Mouse (Mus musculus) embryo, embryonic 11 days (tissue): ENCODE measurements at regions not wholly inside any gene's neighbourhood (a gene's known extent, or its start where the extent isn't known, plus 50 kb on each side); places are given as distances from the start of the nearest gene placed in this dataset.

Experiments
- DNase-seq: peaks from one replicate; pipeline ENCODE4 v3.0.0-alpha.2; 2015

DNA sequence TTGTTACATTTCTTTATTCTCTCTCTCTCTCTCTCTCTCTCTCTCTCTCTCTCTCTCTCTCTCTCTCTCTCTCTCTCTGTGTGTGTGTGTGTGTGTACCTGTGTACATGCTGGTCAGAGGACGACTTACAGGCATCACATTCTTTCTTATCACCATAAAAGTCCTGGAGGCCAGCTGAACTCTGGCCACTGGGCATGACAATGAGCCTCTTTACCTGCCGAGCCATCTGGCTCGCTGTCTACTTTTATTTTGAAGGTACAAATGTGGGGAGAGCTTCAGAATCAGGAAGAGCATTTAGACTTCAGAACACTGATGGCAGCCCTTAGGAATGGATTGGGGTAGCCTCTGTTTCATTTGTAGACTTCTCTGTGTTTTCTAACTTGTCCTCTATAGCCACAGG is 171.0 kb downstream of the Zfp36l1 start:
- no peak for DNase-seq

DNA sequence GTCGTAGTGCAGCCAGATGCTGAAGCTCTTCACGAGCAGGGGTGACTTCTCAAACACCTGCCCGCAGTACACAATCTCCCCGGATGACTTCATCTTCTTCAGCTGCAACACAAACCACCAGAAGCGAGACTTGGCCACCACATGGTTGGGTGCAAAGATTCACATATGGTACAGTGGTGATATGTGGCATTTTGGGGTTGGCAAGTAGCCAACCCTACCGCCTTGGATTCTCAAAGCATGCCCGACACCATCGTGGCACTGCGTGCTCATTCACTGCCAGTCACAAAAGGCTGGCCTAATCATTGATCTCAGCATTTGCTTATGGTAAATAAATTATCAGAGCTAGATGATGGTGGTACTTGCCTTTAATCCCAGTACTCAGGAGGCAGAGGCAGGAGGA is 173.4 kb downstream of the Zfp36l1 start:
- DNase-seq: no peak

DNA sequence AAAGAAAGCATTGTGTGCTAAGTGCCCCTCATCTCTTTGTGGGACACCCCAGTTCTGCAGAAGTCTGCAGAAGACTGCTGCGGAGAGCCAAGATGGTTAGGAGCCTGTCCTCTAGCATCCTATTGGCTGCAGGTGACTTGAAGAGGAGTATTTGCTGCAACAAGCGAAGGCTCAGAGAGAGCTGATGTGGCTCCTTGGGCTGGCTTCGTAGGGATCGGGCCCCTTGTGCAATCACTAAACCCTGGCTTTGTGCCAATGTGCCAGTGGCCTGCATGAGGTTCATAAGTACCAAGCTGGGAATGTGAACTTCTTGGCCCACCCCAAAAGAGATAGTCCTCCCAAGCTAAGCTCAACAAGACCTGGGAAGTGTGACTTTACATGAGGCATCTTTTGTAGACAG is 174.9 kb downstream of the Zfp36l1 start:
- no peak for DNase-seq

DNA sequence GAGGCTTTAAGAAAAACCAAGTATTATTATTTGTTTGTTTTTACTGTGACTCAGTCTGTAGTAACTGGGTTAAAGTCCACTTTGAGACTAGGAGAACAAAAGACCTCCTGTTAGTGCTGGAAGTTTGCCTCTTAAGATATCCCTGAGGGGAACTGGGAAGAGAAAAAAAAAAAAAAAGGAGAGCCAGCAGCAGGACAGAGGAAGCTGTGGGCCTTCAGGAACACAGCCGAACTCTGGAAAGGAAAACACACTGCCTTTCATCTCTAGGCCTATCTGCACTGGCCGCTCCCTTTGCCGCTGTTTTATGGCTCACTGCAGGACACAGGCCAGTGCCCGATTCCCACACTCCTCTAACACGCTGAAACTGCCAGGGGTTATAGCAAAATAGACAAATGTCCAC is 176.1 kb downstream of the Zfp36l1 start:
- peak; percentile 45 for DNase-seq

DNA sequence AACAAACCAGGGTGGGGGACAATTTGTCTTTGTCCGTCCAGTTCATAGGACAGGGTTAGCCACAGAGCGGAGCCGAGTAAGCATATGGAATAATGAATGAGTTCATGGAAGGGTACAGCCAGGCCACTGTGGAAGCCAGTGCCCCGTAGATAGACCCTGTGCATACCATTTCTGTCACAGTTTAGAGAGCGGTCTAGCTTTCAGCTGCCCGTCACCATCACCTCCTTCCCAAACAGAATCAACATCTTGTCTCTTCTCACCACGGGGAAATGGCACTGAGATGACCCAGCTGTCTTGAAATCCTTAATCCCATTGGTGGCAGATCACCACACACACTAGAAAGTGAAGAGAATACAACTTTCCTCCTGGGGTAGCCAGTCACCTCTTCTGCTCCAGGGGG is 178.7 kb downstream of the Zfp36l1 start:
- DNase-seq: no peak

DNA sequence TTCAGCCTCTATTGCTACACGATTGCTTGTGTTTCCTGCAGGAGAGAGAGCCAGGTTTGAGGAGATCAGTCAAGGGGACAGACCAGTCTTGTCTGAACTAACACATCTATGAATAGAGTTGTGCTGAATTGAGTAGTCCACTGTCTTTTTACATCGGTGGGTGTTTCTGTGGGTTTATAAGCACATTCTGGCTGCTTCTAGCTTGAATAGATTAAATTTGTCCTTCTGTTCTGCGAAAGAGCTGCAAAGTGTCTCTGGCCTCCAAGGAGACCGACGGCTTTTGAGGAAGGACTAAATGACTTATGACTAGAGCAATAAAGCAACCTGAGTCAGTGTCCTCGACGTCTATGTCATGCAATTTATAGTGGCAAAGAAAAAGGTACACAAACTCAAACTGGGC is 179.9 kb downstream of the Zfp36l1 start:
- no peak for DNase-seq

DNA sequence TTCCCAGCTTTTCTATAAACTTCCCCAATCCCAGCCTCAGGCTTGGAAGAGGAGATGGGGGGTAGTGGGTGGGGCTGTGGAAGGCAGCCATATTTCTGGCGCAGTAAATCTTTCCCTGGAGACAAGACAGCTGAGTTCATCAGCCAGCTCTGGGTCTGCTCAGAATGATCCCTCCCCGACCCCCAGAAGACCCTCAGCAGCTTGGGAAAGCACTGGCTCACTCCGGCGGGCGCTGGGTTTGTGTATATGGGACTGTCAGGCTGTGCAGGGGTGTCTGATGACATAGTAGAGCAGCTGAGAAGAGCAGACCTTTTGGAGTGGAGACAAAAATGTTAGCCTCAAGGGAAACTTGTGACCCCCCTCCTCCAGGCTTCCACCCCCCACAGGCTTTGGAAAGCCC is 181.4 kb downstream of the Zfp36l1 start:
- DNase-seq: peak; percentile 65

DNA sequence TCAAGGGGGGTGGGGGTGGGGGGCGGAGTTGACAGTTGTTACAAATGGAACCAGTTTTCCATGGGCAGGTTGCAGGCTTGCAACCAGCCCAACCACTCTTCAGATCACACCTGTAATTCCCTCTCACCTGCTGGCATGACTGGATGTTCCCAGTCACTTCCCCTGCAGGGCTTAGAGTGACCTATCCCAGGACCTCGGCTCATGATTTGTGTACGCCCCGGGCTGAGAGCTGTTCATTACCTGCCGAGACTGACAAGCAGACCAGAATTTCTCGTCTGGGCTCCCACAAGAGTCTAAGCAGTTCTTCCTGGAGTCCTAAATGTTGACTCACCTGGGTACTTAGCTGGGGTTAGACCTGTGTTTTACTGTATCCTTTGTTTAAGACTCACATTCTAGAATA is 183.0 kb downstream of the Zfp36l1 start:
- no peak for DNase-seq

DNA sequence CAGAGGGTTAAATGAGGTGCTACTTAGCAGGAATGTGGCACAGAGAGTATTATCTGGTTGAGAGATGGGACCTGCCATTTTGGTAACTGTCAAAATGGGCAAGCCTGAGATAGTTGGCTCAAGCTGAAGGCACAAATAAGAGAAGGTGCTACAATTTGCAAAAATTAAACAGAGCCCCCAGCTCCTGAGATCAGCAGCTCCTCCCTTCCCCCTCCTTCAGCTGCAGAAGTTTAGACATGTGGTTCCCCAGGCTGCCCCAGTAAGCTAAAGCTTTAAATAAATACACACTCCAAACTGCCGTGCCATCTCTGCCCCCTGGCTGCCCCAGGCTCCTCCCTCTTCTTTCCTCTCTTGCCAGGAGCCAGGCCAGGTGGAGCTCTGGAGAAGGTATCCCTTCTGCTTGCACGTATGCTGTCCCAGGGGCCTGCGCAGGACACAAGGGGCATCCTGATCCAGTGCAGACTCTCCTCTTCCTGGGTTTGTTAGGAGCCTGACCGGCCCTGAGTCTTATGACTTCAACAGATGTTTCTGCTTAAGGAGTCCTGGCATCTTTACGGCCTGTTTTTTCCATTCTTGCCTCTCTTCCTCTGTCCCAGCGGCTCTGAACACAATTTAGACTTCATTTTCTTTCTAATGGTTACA is 184.0 kb downstream of the Zfp36l1 start:
- peak; percentile 85 for DNase-seq

DNA sequence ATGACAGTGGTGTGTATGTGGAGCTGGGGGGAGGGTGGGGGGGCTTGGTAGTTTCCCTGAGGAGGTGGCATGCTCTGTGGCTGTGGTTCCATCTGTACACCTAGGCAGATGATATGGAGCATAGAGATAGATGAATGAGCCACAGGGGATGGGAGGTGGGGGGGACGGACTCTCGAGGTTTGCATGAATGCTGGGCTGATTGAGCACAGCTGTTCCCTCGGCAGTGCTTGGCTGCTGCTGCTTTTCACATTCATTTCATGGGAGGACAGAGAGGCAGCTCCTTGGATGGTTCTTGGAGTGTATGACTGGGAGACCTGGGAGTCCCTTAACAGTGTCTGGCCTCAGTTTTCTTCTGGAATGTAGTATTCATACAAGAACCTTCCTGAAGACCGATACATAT is 184.5 kb downstream of the Zfp36l1 start:
- DNase-seq: peak; percentile 69

DNA sequence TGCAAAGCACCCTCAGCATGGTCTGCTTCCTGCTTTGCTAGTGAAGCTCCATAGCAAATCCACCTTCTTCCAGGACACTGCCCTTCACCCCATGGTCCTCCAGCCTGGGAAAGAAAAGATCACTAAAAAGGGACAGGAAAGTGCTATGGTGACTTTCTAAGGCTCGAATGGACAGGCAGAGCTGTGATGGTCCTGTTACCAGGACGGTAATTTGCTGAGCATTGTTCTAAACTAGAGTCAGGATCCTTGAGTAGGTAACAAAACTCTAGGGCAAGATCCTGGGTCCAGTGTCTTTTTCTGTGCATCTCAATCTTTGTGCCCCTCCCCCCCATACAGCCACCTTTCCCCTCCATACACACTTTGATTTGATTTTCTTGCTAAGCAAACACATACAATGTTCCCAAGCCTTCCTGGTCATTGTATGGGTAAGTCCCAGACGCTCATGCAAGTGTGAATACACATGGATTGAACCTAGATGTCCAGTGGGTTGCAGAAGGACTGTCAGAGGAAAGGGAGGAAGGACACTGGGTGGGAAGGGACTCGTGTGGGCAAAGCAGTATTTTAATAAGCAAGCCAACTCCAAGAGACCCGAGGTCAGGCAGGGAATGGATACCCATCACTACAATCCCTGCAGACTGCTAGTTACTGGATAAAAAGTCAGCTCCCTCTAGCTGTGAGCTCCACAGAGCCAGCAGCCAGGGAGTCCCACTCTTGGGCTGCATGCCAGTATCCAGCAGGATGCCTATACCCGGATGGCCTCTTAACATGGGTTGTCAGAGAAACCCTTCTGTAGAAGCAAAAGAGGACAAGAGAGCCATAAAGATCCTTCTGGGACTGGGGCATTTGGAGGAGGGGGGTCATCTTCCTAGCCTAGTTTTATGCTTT is 186.9 kb downstream of the Zfp36l1 start:
- DNase-seq: no peak

DNA sequence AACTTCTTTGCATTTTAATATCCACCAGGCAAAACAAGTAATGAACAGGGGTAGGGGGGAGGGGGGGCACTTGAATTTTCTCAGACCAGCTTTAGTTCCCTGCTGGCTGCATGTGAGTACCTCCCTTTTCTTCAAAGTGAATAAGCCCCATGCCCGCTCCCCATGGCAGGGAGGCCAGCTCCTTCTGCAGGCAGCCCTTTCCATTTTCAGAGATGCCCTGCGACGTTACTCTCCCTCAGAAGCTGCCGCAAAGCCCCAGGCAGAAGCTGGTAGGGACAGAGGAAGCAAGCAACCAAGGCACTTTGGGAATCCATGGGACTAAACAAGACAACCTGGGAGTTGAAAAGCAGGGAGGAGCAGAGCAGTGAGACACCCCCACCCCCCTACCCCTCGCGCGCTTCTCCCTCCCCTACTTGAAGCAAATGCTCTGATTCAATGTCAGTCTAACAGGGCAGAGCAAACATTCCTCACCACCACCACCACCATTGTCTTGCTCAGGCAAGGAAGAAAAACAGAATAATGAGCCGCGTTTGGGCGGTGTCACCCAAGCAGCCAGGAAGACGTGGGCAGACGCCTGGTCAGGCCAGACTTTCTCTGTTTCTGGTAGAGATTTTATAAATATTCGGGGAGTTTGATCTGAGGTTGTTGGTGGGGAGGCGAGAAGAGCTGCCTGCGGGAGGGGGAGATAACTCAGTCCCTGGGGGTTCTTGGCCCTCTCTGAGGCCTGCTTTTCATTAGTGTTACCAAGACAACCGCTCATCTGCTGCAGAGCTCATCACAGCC is 187.7 kb downstream of the Zfp36l1 start:
- peak; percentile 84 for DNase-seq

DNA sequence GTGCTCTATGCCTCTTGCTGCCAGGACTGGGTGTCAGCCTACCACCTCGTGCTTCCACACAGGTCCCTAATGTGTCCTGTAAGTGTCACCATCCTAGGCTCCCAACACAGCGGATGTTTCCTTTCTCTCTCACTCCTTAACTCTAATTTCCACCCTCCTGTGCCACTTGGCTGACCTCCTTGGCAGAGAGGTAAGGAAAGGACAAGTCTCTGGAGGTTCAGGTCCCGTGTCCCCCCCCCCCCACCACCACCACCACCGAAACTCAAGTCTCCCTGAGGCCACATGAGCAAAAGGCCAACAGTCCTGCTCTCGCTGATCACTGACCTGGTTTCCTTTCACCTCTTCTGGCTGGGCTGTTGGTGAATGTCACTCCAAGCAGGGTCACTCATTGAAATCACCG is 189.0 kb downstream of the Zfp36l1 start:
- DNase-seq: no peak

DNA sequence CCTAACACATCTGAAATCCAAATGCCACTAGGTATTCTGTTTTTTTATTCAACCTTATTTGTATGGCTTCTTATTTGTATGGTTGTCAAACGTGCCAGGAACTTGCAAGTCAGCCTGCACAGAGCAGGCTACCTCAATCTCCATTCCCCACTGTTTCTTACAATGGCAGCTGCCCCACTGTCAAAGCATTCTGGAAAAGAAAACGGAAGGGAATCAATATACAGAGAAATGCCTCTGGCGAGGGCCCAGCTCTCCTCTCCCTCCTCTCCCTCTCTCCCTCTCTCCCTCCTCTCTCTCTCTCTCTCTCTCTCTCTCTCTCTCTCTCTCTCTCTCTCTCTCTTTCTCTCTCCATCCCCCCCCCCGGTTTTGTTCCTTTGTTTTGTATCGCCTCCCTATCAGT is 191.0 kb downstream of the Zfp36l1 start:
- DNase-seq: no peak

DNA sequence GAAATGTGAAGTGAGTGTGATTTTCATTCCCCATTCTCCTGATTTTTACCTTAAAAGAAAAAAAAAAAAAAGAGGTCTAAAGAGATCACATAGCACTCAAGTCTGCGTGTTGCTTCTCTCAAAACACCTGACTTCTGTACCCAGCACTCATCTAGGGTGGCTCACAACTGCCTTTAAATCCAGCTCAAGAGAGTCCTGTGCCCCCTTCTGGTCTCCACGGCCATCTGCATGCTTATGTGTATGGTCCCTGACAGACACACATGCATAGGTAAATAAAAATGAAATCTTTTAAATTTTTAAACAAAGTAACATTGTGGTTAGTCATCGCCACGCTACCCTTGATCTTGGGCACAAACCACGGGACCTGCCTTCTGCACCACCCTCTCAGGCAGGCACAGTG is 193.8 kb downstream of the Zfp36l1 start:
- no peak for DNase-seq

DNA sequence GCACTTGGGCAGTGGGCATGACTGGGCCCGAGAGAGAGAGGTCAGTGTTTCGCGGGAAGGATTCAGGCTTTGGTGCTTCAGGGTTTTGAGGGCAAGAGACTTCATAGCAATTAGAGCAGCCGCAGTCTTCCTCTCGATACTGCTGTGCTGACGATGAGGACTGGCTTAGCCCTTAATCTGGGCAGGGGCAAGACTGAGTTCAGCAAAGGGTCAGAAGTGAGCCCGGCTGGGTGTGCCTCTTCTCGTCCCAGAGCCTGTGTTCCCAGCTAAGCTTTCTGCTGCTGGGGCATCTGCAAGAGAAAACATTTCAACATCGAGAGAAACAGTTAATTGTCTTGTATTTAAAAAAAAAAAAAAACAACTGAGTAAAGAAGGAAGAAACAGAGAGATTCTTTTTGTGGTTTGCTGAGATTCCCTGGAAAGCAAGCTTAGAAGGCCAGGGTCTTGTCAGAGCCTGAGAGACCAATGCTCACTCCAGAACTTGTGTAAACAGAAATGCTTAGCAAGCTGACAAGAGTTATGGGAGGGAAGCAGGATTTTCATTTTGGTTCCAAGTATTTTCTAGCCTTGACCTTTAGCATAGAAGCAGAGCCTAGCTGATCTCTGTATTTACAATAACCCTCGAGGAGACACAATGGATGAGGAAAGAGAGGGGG is 195.1 kb downstream of the Zfp36l1 start:
- DNase-seq: no peak

DNA sequence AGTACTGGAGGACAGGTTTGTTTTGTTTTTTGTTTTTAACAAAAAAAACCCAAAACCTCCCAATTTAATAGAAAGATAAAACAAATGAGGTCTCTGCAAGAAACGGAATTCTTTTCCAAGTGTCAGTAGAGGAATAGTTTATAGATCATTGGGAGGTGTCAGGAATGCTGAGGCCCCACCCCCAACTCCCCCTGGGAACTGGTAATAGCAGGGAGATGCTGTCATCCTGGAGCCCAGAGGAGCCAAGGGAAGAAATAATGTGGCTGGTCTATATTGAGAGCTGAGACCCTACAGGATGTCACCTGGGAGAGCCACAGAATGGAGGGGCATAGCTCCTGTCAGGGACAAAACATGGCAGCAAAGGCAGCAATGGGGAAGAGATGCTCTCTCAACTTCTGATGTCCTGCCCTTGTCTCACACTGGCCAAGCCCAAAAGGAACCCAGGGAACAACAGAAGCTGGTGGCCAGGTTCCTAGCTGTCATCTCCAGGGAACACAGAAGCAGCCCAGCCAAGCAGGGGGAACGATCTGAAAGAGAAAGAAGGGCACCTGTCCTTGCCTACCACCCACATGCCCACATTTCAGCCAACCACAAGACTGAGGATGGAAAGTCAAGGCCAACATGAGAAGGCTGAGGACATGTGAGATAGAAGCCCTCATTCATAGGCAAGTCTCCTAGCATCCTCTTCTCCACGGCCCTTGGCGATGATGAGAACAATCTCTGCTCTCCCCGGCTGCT is 195.7 kb downstream of the Zfp36l1 start:
- DNase-seq: no peak

DNA sequence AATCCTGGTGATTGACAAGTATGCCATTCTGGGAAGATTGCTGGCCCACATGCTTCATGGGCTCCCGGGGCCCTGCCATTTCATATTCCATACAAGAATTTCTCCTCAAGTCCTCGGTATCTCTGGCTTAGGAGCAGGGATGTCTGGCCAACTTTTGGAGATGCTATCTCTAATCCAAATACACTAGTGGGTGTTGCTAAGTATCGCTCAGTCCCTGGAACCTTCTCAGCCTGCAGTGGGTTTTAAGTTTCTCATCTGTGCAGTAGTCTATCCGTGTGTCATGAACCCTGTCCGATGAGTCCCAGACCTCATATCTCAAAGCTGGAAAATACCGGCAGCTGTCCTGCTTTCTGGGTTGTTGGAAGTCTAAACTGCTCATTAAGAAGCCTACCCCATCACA is 198.9 kb downstream of the Zfp36l1 start:
- no peak for DNase-seq

DNA sequence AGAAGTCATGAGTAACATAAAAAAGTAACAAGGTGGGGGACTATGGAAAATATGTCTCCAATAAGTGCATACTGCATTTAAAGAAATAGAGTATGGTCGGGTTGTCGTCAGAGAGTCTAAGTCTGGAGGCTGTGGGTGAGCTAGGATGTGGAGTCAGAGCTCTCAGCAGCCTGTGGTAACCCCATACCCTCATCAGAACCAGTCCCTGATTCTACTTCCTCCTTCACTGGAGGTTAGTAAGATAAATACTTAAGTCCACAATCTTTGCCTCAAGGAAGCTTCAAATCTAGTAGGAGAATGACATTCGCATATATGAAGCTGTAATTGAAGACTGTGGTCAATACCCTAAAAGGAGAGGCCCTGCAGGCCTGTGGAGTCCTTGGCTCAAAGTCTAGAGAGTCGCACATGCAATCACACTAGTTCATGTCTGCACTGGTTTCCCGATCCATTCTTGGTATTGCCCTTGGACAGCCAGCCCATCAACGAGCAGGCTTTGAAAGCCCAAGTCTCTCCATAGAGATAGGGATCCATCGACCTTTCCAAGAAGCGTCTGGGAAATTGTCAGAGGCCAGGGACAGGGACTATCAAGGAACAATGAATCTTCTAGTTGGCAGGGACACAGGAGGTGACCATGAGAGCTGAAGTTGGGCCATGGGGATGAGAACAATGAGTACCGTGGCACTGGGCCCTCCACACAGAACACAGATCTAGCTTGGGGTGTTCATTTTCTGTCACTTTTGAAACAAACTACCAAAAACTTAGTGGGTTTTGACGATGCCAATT is 200.3 kb downstream of the Zfp36l1 start:
- DNase-seq: no peak

DNA sequence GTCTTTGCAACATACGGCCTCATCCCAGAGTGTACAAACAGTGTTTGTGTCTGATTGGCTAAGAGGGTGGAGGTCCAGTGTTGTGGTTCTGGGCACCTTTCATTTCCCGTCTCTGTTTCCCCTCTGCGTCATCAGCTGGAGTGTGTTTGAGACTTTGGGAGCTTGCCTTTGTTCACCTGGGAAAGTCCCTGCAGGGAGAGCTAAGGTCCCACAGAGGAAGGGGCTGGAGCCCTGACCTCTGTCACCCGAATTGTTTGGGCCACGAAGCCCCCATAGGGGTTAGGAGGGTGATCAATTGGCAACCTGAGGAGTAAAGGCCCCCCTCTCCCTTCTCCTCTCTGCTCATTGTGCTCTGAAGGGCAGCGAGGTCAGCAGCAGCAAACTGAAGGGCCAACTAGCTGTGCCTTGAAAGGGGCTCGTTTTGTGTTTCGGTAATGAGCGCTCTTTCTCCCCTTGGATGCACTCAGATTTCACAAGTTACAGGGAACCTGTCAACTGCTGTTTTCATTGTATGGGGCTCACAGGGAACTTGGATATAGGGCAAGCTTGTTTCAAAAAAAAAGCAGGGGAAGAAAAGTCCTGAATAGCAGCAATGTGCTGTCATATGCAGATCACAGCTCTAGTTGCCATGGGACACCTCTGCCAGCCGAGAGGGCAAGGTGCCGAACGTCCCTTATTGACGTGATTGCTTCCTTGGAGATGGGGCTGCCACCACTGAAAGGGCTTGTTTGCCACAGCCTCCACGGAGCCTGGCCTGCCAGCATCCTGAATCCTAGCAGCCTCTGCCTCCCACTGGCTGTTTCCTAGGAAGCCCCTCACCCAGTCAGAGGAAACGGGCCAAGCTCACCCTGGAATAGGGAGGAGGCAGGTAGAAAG is 201.7 kb downstream of the Zfp36l1 start:
- DNase-seq: peak; percentile 79

DNA sequence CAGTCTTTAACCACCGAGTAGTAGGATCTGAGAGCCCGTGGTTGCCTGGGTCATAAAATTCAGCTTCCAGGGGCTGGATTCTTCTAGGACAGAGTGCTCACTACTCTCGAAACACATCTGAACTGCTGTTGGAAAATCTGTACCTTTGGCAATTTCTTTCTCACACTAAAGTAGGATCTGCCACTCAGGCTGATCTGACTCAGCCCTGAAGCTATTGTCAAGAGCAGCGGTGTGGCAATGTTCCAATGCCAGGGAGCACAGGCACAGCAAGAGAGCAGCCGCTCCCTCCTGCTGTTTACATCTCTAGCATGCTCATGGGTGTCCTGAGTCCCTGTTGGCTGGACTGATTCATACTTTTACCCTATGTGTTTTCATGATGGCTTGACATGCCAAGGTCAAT is 205.2 kb downstream of the Zfp36l1 start:
- DNase-seq: no peak
